Mouse (Mus musculus) lung, postnatal 0 days (tissue): ENCODE measurements around the gene Pik3c2b. TPM values are rescaled to one million over a fixed set of nuclear protein-coding genes. Genes with fewer than 3 reads are reported as not detected.
A peak's percentile ranks its signal among the peaks of the same experiment; 100 is the strongest.

Experiments
- ATAC-seq: fragments of 200-750 bp; cut with Nextera tagmentation; 2 replicates; pipeline ENCODE4 v1.8.0; 2017; ENCODE audit warnings: moderate library complexity
- DNase-seq: peaks from one replicate; pipeline ENCODE4 v3.0.0-alpha.2; 2016; ENCODE audit warnings: low spot score
- H3K27ac ChIP-seq: fragments of 300-500 bp; sonication (generic); 2 replicates; pipeline ENCODE4 v1.5.1; 2014; ENCODE audit warnings: antibody characterized with exemption, mild to moderate bottlenecking, low read length, mixed read lengths
- H3K27me3 ChIP-seq: fragments of 300-500 bp; sonication (generic); replicated peaks from 2 replicates; pipeline ENCODE4 v1.6.1; 2014; ENCODE audit warnings: low read length, mixed read lengths; ENCODE audit not compliant: insufficient read depth
- H3K36me3 ChIP-seq: fragments of 300-500 bp; sonication (generic); 2 replicates; pipeline ENCODE4 v1.6.1; 2014; ENCODE audit warnings: low read length, mixed read lengths; ENCODE audit not compliant: insufficient read depth
- H3K4me1 ChIP-seq: fragments of 300-500 bp; sonication (generic); 2 replicates; pipeline ENCODE4 v1.6.1; 2014; ENCODE audit warnings: antibody characterized with exemption, low read depth, low read length, mixed read lengths; ENCODE audit not compliant: insufficient read depth
- H3K4me2 ChIP-seq: fragments of 300-500 bp; sonication (generic); replicated peaks from 2 replicates; pipeline ENCODE4 v1.6.1; 2014; ENCODE audit warnings: low read depth, mild to moderate bottlenecking, low read length, moderate library complexity, mixed read lengths
- H3K4me3 ChIP-seq: fragments of 300-500 bp; sonication (generic); 2 replicates; pipeline ENCODE4 v1.5.1; 2014; ENCODE audit warnings: low read depth, low read length
- H3K9ac ChIP-seq: fragments of 300-500 bp; sonication (generic); replicated peaks from 2 replicates; pipeline ENCODE4 v1.6.1; 2014; ENCODE audit warnings: low read depth, mild to moderate bottlenecking
- H3K9me3 ChIP-seq: fragments of 300-500 bp; sonication (generic); 2 replicates; pipeline ENCODE4 v1.6.1; 2016; ENCODE audit warnings: low read length, mixed read lengths
- CTCF ChIP-seq: IDR thresholded peaks from 2 replicates; pipeline ENCODE4 v1.5.1; 2016; ENCODE audit warnings: antibody characterized with exemption, mild to moderate bottlenecking
- EP300 ChIP-seq: IDR thresholded peaks from 2 replicates; pipeline ENCODE4 v1.6.1; 2016; ENCODE audit warnings: antibody characterized with exemption, mild to moderate bottlenecking, control low read depth
- WGBS: fragments of 180-500 bp; shearing (Covaris S2); extraction: QIAGEN DNeasy Blood & Tissue Kit; methylation state at CpG from one replicate; pipeline ENCODE4 v1.1.7; 2014; 5-methylcytosine and 5-hydroxymethylcytosine counted together
- polyA plus RNA-seq: library from polyadenylated mRNA; unstranded; fragments of >200 nt; fragmentation: Nextera tagmentation; extraction: Ambion mirVana; gene quantifications from 2 replicates; pipeline ENCODE4 v1.2.1, GENCODE M21; 2015

The Pik3c2b gene
- polyA plus RNA-seq, 1 experiment from 2014 or later, result 4.6 TPM

DNA sequence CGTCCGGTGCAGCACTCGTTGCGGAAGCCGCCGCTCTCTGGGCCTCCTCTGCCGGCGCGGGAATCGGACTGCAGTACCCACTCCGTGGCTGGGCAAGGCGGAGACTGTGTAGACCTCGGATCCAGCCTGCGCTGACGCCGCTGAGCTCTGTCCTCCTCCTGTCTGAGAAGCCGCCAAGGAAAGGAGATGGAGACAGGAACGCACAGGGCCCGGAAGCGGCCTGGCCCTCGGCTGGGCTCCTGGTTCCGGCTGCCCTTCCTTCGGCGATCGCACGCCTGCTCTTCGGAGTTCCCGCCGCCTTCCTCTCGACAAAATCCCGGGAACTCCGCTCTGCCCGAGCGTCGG is 86.1 kb downstream of the Pik3c2b start:
- TF ChIP-seq EP300, result no peak
- no peak for TF ChIP-seq CTCF
- Histone ChIP-seq H3K4me1 (peaks cover 9% of the 10 kb centered on the region; the same call in 1 of the 2 replicates), H3K27ac (peak overlapping the region; percentile 99), H3K9me3 (no peaks in the 10 kb centered on the region), H3K36me3 (no peaks in the 10 kb centered on the region; the same call in 1 of the 2 replicates), H3K4me3 (peak overlapping the region; percentile 88), H3K9ac (peak overlapping the region; percentile 97), H3K4me2 (peak overlapping the region; percentile 85), H3K27me3 (no peaks in the 10 kb centered on the region)
- DNase-seq (peak; percentile 67), ATAC-seq (peak; percentile 29)
- WGBS, result 1% methylated on average over 29 of the region's 35 CpGs

DNA sequence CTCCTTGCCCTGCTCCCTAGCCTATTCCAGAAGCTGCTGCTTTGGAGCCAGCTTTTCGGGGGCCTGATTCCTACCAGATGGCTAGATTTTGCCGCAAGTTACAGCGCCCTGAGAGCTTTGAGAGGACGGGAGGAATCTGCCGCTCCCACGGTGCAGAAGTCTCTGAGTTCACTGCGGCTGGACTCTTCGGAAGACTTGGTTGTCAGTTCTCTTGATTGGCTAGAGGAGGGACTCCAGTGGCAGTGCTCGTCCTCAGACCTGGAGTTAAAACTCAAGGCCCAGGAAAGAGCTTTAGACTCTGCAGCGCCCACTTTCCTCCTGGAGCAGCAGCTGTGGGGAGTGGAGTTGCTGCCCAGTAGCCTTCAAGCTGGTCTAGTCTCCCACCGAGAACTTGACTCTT is 86.5 kb downstream of the Pik3c2b start:
- peak overlapping the region; percentile 88 for H3K4me3 ChIP-seq
- H3K27me3 ChIP-seq, result no peaks in the 10 kb centered on the region
- H3K4me1 ChIP-seq, result peaks cover 9% of the 10 kb centered on the region; the same call in 1 of the 2 replicates
- H3K27ac ChIP-seq, result peak overlapping the region; percentile 99
- TF ChIP-seq CTCF (no peak), EP300 (no peak)
- peak overlapping the region; percentile 85 for H3K4me2 ChIP-seq
- peaks cover 1% of the 10 kb centered on the region; the same call in 1 of the 2 replicates for H3K36me3 ChIP-seq
- no peaks in the 10 kb centered on the region for H3K9me3 ChIP-seq
- peak overlapping the region; percentile 97 for H3K9ac ChIP-seq
- WGBS, result under 1% methylated on average over 11 of the region's 11 CpGs
- ATAC-seq (no peak), DNase-seq (peak; percentile 53)

DNA sequence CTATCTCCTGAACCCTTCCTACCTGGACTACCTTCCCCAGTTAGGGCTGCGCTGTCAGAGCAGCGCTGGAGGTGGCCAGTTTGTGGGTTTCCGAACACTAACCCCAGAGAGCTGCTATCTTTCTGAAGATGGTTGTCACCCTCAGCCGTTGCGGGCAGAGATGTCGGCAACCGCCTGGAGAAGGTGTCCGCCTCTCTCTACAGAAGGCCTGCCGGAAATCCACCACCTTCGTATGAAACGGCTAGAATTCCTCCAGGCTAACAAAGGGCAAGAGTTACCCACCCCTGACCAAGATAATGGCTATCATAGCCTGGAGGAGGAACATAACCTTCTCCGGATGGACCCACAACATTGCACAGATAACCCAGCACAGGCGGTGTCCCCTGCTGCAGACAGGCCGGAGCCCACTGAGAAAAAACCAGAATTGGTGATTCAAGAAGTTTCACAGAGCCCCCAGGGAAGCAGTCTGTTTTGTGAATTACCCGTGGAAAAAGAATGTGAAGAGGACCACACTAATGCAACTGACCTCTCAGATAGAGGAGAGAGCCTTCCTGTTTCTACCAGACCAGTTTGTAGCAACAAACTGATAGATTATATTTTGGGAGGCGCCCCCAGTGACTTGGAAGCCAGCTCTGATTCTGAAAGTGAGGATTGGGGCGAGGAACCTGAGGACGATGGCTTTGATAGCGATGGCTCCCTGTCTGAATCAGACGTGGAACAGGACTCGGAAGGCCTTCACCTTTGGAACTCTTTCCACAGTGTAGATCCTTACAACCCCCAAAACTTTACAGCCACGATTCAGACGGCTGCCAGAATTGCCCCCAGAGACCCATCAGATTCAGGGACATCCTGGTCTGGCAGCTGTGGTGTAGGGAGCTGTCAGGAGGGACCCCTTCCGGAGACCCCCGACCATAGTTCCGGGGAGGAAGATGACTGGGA is 87.2 kb downstream of the Pik3c2b start:
- DNase-seq, result peak; percentile 21
- Histone ChIP-seq H3K9ac (peak overlapping the region; percentile 97), H3K27ac (peak overlapping the region; percentile 99), H3K36me3 (peaks cover 8% of the 10 kb centered on the region; the same call in 1 of the 2 replicates), H3K27me3 (no peaks in the 10 kb centered on the region), H3K4me2 (peak overlapping the region; percentile 85), H3K9me3 (no peaks in the 10 kb centered on the region), H3K4me1 (peaks cover 9% of the 10 kb centered on the region; the same call in 1 of the 2 replicates), H3K4me3 (peak overlapping the region; percentile 88)
- WGBS, result 3% methylated on average over 26 of the region's 26 CpGs
- TF ChIP-seq EP300, result no peak
- no peak for TF ChIP-seq CTCF
- ATAC-seq, result no peak

DNA sequence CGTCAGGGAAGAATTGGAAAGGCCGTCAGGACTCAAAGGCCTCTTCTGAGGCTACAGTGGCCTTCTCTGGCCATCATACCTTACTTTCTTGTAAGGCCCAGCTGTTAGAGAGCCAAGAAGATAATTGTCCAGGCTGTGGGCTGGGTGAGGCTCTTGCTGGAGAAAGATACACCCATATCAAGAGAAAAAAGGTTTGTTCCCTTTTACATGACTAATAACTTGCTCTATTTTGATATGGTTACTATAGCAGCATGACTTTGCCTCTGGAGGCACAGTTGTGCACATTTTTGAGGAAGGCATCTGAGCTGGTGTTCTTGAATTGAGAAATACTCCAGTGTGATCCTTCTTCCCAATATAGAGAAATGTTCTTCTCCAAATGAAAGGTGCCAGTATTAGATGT is 88.0 kb downstream of the Pik3c2b start:
- H3K4me2 ChIP-seq, result peak overlapping the region; percentile 85
- WGBS, result 3% methylated on average over 2 of the region's 2 CpGs
- ATAC-seq (no peak), DNase-seq (peak; percentile 73)
- H3K27ac ChIP-seq, result peak overlapping the region; percentile 99
- no peaks in the 10 kb centered on the region for H3K9me3 ChIP-seq
- H3K4me3 ChIP-seq, result peak overlapping the region; percentile 88
- no peaks in the 10 kb centered on the region for H3K27me3 ChIP-seq
- peaks cover 13% of the 10 kb centered on the region; the same call in 1 of the 2 replicates for H3K36me3 ChIP-seq
- H3K4me1 ChIP-seq, result peaks cover 9% of the 10 kb centered on the region; the same call in 1 of the 2 replicates
- peak overlapping the region; percentile 97 for H3K9ac ChIP-seq
- no peak for TF ChIP-seq EP300

DNA sequence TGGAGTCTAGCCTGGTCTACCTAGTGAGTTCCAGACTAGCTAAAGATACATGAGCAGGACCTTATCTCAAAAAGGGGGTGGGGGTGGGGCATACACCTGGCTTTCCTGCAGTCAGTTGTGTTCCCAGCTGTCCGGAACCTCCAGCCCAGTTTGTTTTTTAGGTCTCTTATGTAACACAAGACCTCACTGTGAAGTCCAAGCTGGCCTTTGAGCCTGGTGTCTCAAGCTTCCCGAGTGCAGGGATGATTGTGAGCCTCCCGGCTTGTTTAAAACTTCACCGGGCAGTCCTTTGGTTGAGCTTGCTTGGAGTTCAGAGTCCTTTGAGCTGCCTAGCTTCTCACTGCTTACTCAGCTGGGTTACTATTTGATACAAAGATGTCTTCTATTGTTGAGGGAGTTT is 88.6 kb downstream of the Pik3c2b start:
- no peak for ATAC-seq
- peak overlapping the region; percentile 97 for H3K9ac ChIP-seq
- peak; percentile 24 for DNase-seq
- no peaks in the 10 kb centered on the region for H3K27me3 ChIP-seq
- no peaks in the 10 kb centered on the region for H3K9me3 ChIP-seq
- peak overlapping the region; percentile 85 for H3K4me2 ChIP-seq
- H3K36me3 ChIP-seq, result peaks cover 17% of the 10 kb centered on the region; the same call in 1 of the 2 replicates
- peak overlapping the region; percentile 88 for H3K4me3 ChIP-seq
- TF ChIP-seq EP300 (no peak), CTCF (no peak)
- H3K4me1 ChIP-seq, result peaks cover 9% of the 10 kb centered on the region; the same call in 1 of the 2 replicates
- WGBS, result 1% methylated on average over 4 of the region's 4 CpGs
- H3K27ac ChIP-seq, result peak overlapping the region; percentile 99; the same call in 1 of the 2 replicates

DNA sequence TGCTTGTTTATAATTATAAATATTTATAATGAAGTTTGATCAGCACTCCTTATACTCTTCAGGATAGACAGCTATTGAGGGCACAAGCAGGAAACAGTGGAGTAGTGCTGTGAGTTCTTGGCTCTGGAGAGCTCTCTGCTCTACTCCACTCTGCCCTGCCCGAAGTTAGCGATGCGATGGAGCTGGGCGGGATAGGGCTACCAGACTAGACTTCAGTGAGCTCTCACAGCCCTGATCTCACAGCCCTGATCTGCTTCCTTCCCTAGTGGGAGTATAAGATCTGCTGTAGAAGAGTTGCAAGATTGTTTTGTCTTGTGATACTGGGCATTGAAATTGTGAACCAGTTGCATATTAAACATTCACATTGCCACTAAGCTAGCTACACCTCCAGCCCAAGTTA is 89.4 kb downstream of the Pik3c2b start:
- ATAC-seq, result no peak
- H3K9ac ChIP-seq, result no peak overlapping the region
- H3K4me2 ChIP-seq, result peak overlapping the region; percentile 85
- no peaks in the 10 kb centered on the region for H3K27me3 ChIP-seq
- 0% methylated on average over 4 of the region's 4 CpGs for WGBS
- H3K36me3 ChIP-seq, result peaks cover 17% of the 10 kb centered on the region; the same call in 1 of the 2 replicates
- no peaks in the 10 kb centered on the region for H3K9me3 ChIP-seq
- no peak overlapping the region for H3K27ac ChIP-seq
- peak; percentile 32 for DNase-seq
- H3K4me1 ChIP-seq, result peaks cover 9% of the 10 kb centered on the region; the same call in 1 of the 2 replicates
- TF ChIP-seq EP300, result no peak
- no peak for TF ChIP-seq CTCF
- H3K4me3 ChIP-seq, result peak overlapping the region; percentile 88
